Mouse (Mus musculus): Measurements from ENCODE around the gene Cyp2a5.
"Not testable (repeated sequence)": the region's sequence is repeated elsewhere in the genome, so short reads cannot be mapped to it uniquely, and the experiment has no call there.

GRCm38 (mm10) chr7:26880600-26880999 lies 45.5 kb downstream of the Cyp2a5 start:
- TF ChIP-seq CTCF (conservative IDR thresholded peaks at IDR 0.05; ENCODE audit: low read length); NANOG (IDR thresholded peaks at IDR 0.05; ENCODE audit: borderline replicate concordance, low read length): not testable (repeated sequence)

Measured in E14TG2a.4 (cell line).